Mouse (Mus musculus) kidney, postnatal 0 days (tissue): ENCODE measurements around the gene Cers6. TPM values are rescaled to one million over a fixed set of nuclear protein-coding genes. Genes with fewer than 3 reads are reported as not detected.

Source experiments
- ATAC-seq: fragments of 200-750 bp; cut with Nextera tagmentation; replicated peaks from 2 replicates; pipeline ENCODE4 v1.8.0; 2017; ENCODE audit warnings: low read depth, moderate number of reproducible peaks, moderate TSS enrichment, moderate library complexity; ENCODE audit not compliant: low FRiP score
- DNase-seq: peaks from one replicate; pipeline ENCODE4 v3.0.0-alpha.2; 2016; ENCODE audit warnings: low spot score
- H3K27ac ChIP-seq: fragments of 300-500 bp; sonication (generic); 2 replicates; pipeline ENCODE4 v1.5.1; 2014; ENCODE audit warnings: mild to moderate bottlenecking
- H3K27me3 ChIP-seq: fragments of 300-500 bp; sonication (generic); 2 replicates; pipeline ENCODE4 v1.6.1; 2014; ENCODE audit warnings: low read length, mixed read lengths; ENCODE audit not compliant: insufficient read depth
- H3K36me3 ChIP-seq: fragments of 300-500 bp; sonication (generic); 2 replicates; pipeline ENCODE4 v1.6.1; 2014; ENCODE audit warnings: low read length, mixed read lengths; ENCODE audit not compliant: insufficient read depth
- H3K4me1 ChIP-seq: fragments of 300-500 bp; sonication (generic); replicated peaks from 2 replicates; pipeline ENCODE4 v1.6.1; 2014; ENCODE audit warnings: antibody characterized with exemption, low read length, mixed read lengths; ENCODE audit not compliant: insufficient read depth
- H3K4me2 ChIP-seq: fragments of 300-500 bp; sonication (generic); 2 replicates; pipeline ENCODE4 v1.6.1; 2014; ENCODE audit warnings: mild to moderate bottlenecking, low read length, moderate library complexity, mixed read lengths
- H3K4me3 ChIP-seq: fragments of 300-500 bp; sonication (generic); replicated peaks from 2 replicates; pipeline ENCODE4 v1.5.1; 2014; ENCODE audit warnings: low read depth, low read length
- H3K9ac ChIP-seq: fragments of 300-500 bp; sonication (generic); 2 replicates; pipeline ENCODE4 v1.6.1; 2014; ENCODE audit warnings: low read depth, low read length
- H3K9me3 ChIP-seq: fragments of 300-500 bp; sonication (generic); replicated peaks from 2 replicates; pipeline ENCODE4 v1.6.1; 2016; ENCODE audit warnings: low read length, inconsistent platforms, mixed read lengths
- CTCF ChIP-seq: IDR thresholded peaks from 2 replicates; pipeline ENCODE4 v1.5.1; 2016; ENCODE audit warnings: antibody characterized with exemption, low read depth, mild to moderate bottlenecking, moderate library complexity
- WGBS: fragments of 180-500 bp; shearing (Covaris S2); extraction: QIAGEN DNeasy Blood & Tissue Kit; methylation state at CpG from one replicate; pipeline ENCODE4 v1.1.7; 2014; 5-methylcytosine and 5-hydroxymethylcytosine counted together
- polyA plus RNA-seq: library from polyadenylated mRNA; unstranded; fragments of >200 nt; fragmentation: Nextera tagmentation; extraction: Ambion mirVana; gene quantifications from 2 replicates; pipeline ENCODE4 v1.2.1, GENCODE M21; 2015

The Cers6 gene
- polyA plus RNA-seq, 1 experiment from 2014 or later, result 18.3 TPM

DNA sequence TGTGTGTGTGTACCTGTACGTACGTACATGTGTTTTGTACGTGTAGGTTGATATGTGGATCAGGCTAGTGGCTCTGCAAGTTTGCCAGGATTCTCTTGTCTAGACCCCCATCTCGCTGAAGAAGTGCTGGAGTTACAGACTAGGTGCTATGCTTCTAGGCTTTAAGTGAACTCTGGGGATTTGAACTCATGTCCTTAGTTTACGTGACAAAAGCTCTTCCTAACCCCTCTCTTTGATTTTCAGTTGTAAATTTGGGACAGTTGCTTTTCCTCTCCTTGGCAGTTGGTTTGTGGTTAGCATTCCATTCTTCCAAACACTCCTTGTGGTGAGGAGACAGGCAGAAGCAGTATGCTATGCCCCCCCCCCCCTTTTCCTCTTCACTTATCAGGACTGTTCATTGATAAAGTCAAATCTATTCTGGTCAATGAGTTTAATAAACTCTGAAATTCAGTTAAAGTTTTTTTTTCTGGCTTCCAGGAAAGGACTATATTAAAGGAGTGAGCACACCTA, 28.5 kb downstream of the Cers6 start:
- Histone ChIP-seq H3K9ac (no peak overlapping the region), H3K4me2 (no peak overlapping the region), H3K9me3 (no peaks in the 10 kb centered on the region), H3K4me3 (no peak overlapping the region), H3K27me3 (no peaks in the 10 kb centered on the region), H3K36me3 (no peaks in the 10 kb centered on the region), H3K27ac (no peak overlapping the region), H3K4me1 (peaks cover 9% of the 10 kb centered on the region; the same call in 1 of the 2 replicates)
- ATAC-seq (no peak), DNase-seq (no peak)
- WGBS, result 91% methylated on average over 5 of the region's 5 CpGs
- TF ChIP-seq CTCF, result no peak

- no peaks in the 10 kb centered on the region for H3K36me3 ChIP-seq
- H3K4me2 ChIP-seq, result no peak overlapping the region
- H3K4me1 ChIP-seq, result peaks cover 5% of the 10 kb centered on the region; the same call in 1 of the 2 replicates
- DNase-seq (no peak), ATAC-seq (no peak)
- H3K27ac ChIP-seq, result no peak overlapping the region
- WGBS, result 96% methylated on average over 4 of the region's 4 CpGs
- H3K4me3 ChIP-seq, result no peak overlapping the region
- TF ChIP-seq CTCF, result no peak
- H3K9me3 ChIP-seq, result no peaks in the 10 kb centered on the region
- no peaks in the 10 kb centered on the region for H3K27me3 ChIP-seq
- no peak overlapping the region for H3K9ac ChIP-seq
These were observed 31.2 kb downstream of the Cers6 start for GRCm38 (mm10) chr2:68892476-68892875.

- no peaks in the 10 kb centered on the region for H3K36me3 ChIP-seq
- no peaks in the 10 kb centered on the region for H3K27me3 ChIP-seq
- ATAC-seq, result 0 out of 2 replicates have a peak, but pooled peaks have one; percentile 10
- H3K4me3 ChIP-seq, result no peak overlapping the region
- no peaks in the 10 kb centered on the region for H3K9me3 ChIP-seq
- no peaks in the 10 kb centered on the region for H3K4me1 ChIP-seq
- no peak overlapping the region for H3K9ac ChIP-seq
- no peak for DNase-seq
- no peak overlapping the region for H3K27ac ChIP-seq
- H3K4me2 ChIP-seq, result no peak overlapping the region
- no peak for TF ChIP-seq CTCF
- WGBS, result 69% methylated on average over 10 of the region's 10 CpGs
These were observed 34.0 kb downstream of the Cers6 start for GRCm38 (mm10) chr2:68895044-68895764.

DNA sequence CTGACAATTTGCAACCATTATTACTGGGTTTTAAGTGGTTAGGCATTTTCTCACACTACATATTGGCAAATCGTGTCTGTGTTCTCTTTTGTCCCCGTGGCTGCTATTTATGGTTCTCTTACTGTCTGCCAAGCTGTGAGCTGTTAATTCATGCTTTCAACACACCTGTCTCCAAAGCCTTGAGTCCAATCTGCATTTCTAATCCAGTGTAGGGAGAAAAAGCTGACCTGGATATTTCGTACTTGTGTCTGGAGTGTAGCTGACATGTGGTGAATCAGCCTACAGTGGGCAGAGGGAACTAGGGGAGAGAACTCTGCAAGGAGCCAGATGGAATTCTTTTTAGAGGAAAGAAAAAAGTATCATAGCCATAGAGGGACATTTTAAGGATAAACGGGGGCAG, 35.0 kb downstream of the Cers6 start:
- no peak overlapping the region for H3K4me3 ChIP-seq
- H3K27ac ChIP-seq, result no peak overlapping the region
- no peak for TF ChIP-seq CTCF
- H3K4me2 ChIP-seq, result no peak overlapping the region
- WGBS, result 73% methylated on average over 4 of the region's 4 CpGs
- no peak overlapping the region for H3K9ac ChIP-seq
- H3K36me3 ChIP-seq, result no peaks in the 10 kb centered on the region
- H3K4me1 ChIP-seq, result no peaks in the 10 kb centered on the region
- H3K27me3 ChIP-seq, result no peaks in the 10 kb centered on the region
- ATAC-seq (no peak), DNase-seq (no peak)
- H3K9me3 ChIP-seq, result no peaks in the 10 kb centered on the region

GRCm38 (mm10) chr2:68899770-68900521, 38.7 kb downstream of the Cers6 start:
- no peaks in the 10 kb centered on the region for H3K36me3 ChIP-seq
- WGBS, result 84% methylated on average over 7 of the region's 7 CpGs
- DNase-seq, result no peak
- no peaks in the 10 kb centered on the region for H3K27me3 ChIP-seq
- H3K9me3 ChIP-seq, result no peaks in the 10 kb centered on the region
- H3K27ac ChIP-seq, result no peak overlapping the region
- no peaks in the 10 kb centered on the region for H3K4me1 ChIP-seq
- no peak overlapping the region for H3K4me3 ChIP-seq
- ATAC-seq, result no peak
- TF ChIP-seq CTCF, result no peak
- no peak overlapping the region for H3K4me2 ChIP-seq
- no peak overlapping the region for H3K9ac ChIP-seq

- no peak overlapping the region for H3K4me2 ChIP-seq
- no peaks in the 10 kb centered on the region for H3K27me3 ChIP-seq
- H3K27ac ChIP-seq, result no peak overlapping the region
- no peak overlapping the region for H3K9ac ChIP-seq
- no peaks in the 10 kb centered on the region for H3K36me3 ChIP-seq
- DNase-seq (peak; percentile 50), ATAC-seq (no peak)
- H3K4me1 ChIP-seq, result no peaks in the 10 kb centered on the region
- no peak for TF ChIP-seq CTCF
- H3K9me3 ChIP-seq, result no peaks in the 10 kb centered on the region
- WGBS, result 56% methylated on average over 9 of the region's 9 CpGs
- no peak overlapping the region for H3K4me3 ChIP-seq
These were observed 39.6 kb downstream of the Cers6 start for GRCm38 (mm10) chr2:68900640-68901378.
